Mouse (Mus musculus): Measurements from ENCODE around the gene Rftn1. TPM values are rescaled to one million over a fixed set of nuclear protein-coding genes. Genes with fewer than 3 reads are reported as not detected.

The Rftn1 gene
- total and polyA plus RNA-seq, 3 experiments, result 41.5 to 50.5 (median 49.4) TPM

- Histone ChIP-seq H3K79me2 (replicated peaks; ENCODE audit: control insufficient read depth, insufficient read depth, low read length) (peaks cover 4% of the 10 kb centered on the region), H3K4me1 (ENCODE audit: control insufficient read depth, insufficient read depth, low read length) (peaks cover 7% of the 10 kb centered on the region), H3K27me3 (ENCODE audit: control insufficient read depth, insufficient read depth, low read length) (no peaks in the 10 kb centered on the region), H3K36me3 (ENCODE audit: control insufficient read depth, insufficient read depth, low read length) (peaks cover 3% of the 10 kb centered on the region; the same call in 1 of the 2 replicates), H3K9ac (ENCODE audit: low read depth, low read length) (no peak overlapping the region), H3K4me3 (no peak overlapping the region), H3K27ac (no peak overlapping the region; the same call in 1 of the 2 replicates)
- no peak for DNase-seq
- TF ChIP-seq POLR2A (IDR thresholded peaks at IDR 0.05; ENCODE audit: insufficient read depth, low read depth, low read length), result no peak
- TF ChIP-seq EP300 (IDR thresholded peaks at IDR 0.05; ENCODE audit: insufficient read depth, low read depth, low read length), result no peak
- TF ChIP-seq CTCF (IDR thresholded peaks at IDR 0.05), result no peak
- intact Hi-C loops (cut with DNase I), result no loop called here
- WGBS, result 84% methylated on average over 5 of the region's 5 CpGs
Observed at GRCm38 (mm10) chr17:50152085-50152484, 38.4 kb downstream of the Rftn1 start.

GRCm38 (mm10) chr17:50151208-50151723 is 39.2 kb downstream of the Rftn1 start:
- Histone ChIP-seq H3K36me3 (ENCODE audit: control insufficient read depth, insufficient read depth, low read length) (peaks cover 3% of the 10 kb centered on the region; the same call in 1 of the 2 replicates), H3K4me1 (ENCODE audit: control insufficient read depth, insufficient read depth, low read length) (peaks cover 7% of the 10 kb centered on the region), H3K27me3 (ENCODE audit: control insufficient read depth, insufficient read depth, low read length) (no peaks in the 10 kb centered on the region), H3K4me3 (no peak overlapping the region), H3K79me2 (replicated peaks; ENCODE audit: control insufficient read depth, insufficient read depth, low read length) (peaks cover 4% of the 10 kb centered on the region; the same call in 1 of the 2 replicates), H3K27ac (peak overlapping the region; percentile 61), H3K9ac (ENCODE audit: low read depth, low read length) (no peak overlapping the region)
- TF ChIP-seq CTCF (IDR thresholded peaks at IDR 0.05) (no peak), POLR2A (IDR thresholded peaks at IDR 0.05; ENCODE audit: insufficient read depth, low read depth, low read length) (no peak), EP300 (IDR thresholded peaks at IDR 0.05; ENCODE audit: insufficient read depth, low read depth, low read length) (no peak)
- no peak for DNase-seq
- intact Hi-C loops (cut with DNase I), result loop anchor here (2.0 kb wide), 1 partner anchor 18 kb away; no protein-coding TSS in a partner anchor
- 83% methylated on average over 7 of the region's 7 CpGs for WGBS

GRCm38 (mm10) chr17:50150416-50151207 is 39.9 kb downstream of the Rftn1 start:
- no peak for DNase-seq
- peaks cover 4% of the 10 kb centered on the region; the same call in 1 of the 2 replicates for H3K79me2 ChIP-seq (replicated peaks; ENCODE audit: control insufficient read depth, insufficient read depth, low read length)
- peaks cover 7% of the 10 kb centered on the region for H3K4me1 ChIP-seq (ENCODE audit: control insufficient read depth, insufficient read depth, low read length)
- no peaks in the 10 kb centered on the region for H3K27me3 ChIP-seq (ENCODE audit: control insufficient read depth, insufficient read depth, low read length)
- H3K9ac ChIP-seq (ENCODE audit: low read depth, low read length), result no peak overlapping the region
- H3K4me3 ChIP-seq, result no peak overlapping the region
- WGBS, result 46% methylated on average over 16 of the region's 16 CpGs
- TF ChIP-seq POLR2A (IDR thresholded peaks at IDR 0.05; ENCODE audit: insufficient read depth, low read depth, low read length), result no peak
- TF ChIP-seq CTCF (IDR thresholded peaks at IDR 0.05), result no peak
- H3K36me3 ChIP-seq (ENCODE audit: control insufficient read depth, insufficient read depth, low read length), result peaks cover 3% of the 10 kb centered on the region; the same call in 1 of the 2 replicates
- intact Hi-C loops (cut with DNase I), result loop anchor here (2.0 kb wide), 1 partner anchor 18 kb away; no protein-coding TSS in a partner anchor
- H3K27ac ChIP-seq, result peak overlapping the region; percentile 61

GRCm38 (mm10) chr17:50149690-50150210 is 40.7 kb downstream of the Rftn1 start:
- TF ChIP-seq POLR2A (IDR thresholded peaks at IDR 0.05; ENCODE audit: insufficient read depth, low read depth, low read length) (no peak), CTCF (IDR thresholded peaks at IDR 0.05) (no peak), EP300 (IDR thresholded peaks at IDR 0.05; ENCODE audit: insufficient read depth, low read depth, low read length) (no peak)
- Histone ChIP-seq H3K79me2 (replicated peaks; ENCODE audit: control insufficient read depth, insufficient read depth, low read length) (peaks cover 3% of the 10 kb centered on the region; the same call in 1 of the 2 replicates), H3K27ac (peak overlapping the region; percentile 61), H3K27me3 (ENCODE audit: control insufficient read depth, insufficient read depth, low read length) (no peaks in the 10 kb centered on the region), H3K36me3 (ENCODE audit: control insufficient read depth, insufficient read depth, low read length) (peaks cover 3% of the 10 kb centered on the region), H3K9ac (ENCODE audit: low read depth, low read length) (no peak overlapping the region), H3K4me3 (0 out of 2 replicates have a peak overlapping the region, but pooled peaks have one; percentile 9), H3K4me1 (ENCODE audit: control insufficient read depth, insufficient read depth, low read length) (peaks cover 7% of the 10 kb centered on the region)
- no peak for DNase-seq
- intact Hi-C loops (cut with DNase I), result loop anchor here (2.0 kb wide), 1 partner anchor 19 kb away; no protein-coding TSS in a partner anchor
- 47% methylated on average over 14 of the region's 14 CpGs for WGBS

- peaks cover 7% of the 10 kb centered on the region for H3K36me3 ChIP-seq (ENCODE audit: control insufficient read depth, insufficient read depth, low read length)
- H3K4me1 ChIP-seq (ENCODE audit: control insufficient read depth, insufficient read depth, low read length), result peaks cover 10% of the 10 kb centered on the region
- H3K79me2 ChIP-seq (replicated peaks; ENCODE audit: control insufficient read depth, insufficient read depth, low read length), result peaks cover 3% of the 10 kb centered on the region; the same call in 1 of the 2 replicates
- TF ChIP-seq EP300 (IDR thresholded peaks at IDR 0.05; ENCODE audit: insufficient read depth, low read depth, low read length) (no peak), CTCF (IDR thresholded peaks at IDR 0.05) (no peak), POLR2A (IDR thresholded peaks at IDR 0.05; ENCODE audit: insufficient read depth, low read depth, low read length) (no peak)
- H3K4me3 ChIP-seq, result no peak overlapping the region
- H3K9ac ChIP-seq (ENCODE audit: low read depth, low read length), result no peak overlapping the region
- no peaks in the 10 kb centered on the region for H3K27me3 ChIP-seq (ENCODE audit: control insufficient read depth, insufficient read depth, low read length)
- DNase-seq, result no peak
- H3K27ac ChIP-seq, result peak overlapping the region; percentile 47
- WGBS, result 89% methylated on average over 12 of the region's 12 CpGs
- intact Hi-C loops (cut with DNase I), result no loop called here
Observed at GRCm38 (mm10) chr17:50147831-50148587, 42.5 kb downstream of the Rftn1 start.
